Mouse (Mus musculus) urinary bladder, postnatal 25 days (tissue): ENCODE data around the gene Kcnj11.

Source experiments
- DNase-seq: peaks from one replicate; pipeline ENCODE4 v3.0.0; 2022; ENCODE audit warnings: low spot score

Kcnj11 gene

DNA sequence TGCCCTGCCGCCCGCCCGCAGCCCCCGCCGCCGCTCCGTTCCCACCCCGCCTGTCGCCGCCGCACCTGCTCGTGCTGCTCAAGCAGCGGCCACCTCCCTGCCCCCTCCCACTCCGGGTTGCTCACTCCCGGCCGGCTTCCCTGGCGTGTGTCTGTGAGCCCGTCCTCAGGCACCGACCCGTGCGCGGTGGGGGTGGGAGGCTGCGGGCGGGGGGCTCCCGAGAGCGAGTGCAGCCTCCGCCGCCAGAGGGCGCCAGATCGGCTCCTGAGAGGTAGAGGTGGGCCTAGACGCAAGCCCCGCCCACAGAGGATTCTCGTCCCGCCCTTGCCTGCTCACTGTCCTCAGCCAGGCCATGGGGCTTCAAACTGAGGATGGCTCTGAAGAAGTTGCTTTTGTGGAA lies at the start of gene Kcnj11:
Gene Kcnj11 (minus strand): TSS at position 202 of the 400 bp plus-strand sequence.
- DNase-seq, result peak; percentile 71

GRCm38 (mm10) chr7:46147417-46147816 lies 46.9 kb upstream of the Kcnj11 start:
- DNase-seq, result no peak

GRCm38 (mm10) chr7:46146675-46147308 lies 46.2 kb upstream of the Kcnj11 start:
- no peak for DNase-seq

DNA sequence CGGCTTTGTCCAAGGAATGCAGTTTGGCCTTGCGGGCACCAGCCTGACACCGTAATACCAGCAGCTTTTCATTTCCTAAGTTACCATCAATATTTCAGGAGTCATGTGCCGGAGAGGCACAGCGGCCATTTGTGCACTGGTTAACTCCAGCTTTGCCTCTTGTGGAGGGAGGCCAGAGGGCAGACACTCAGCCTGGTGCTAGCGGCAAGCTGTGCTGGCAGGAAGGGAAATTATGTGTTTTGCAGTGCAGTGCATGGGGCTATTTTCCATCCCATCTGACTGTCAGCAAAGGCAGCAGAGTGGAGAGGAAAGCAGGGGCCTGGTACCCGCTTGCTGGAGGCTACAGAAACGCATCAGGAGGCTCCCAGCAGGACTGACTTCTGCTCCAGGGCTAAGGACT lies 43.5 kb upstream of the Kcnj11 start:
- no peak for DNase-seq

DNA sequence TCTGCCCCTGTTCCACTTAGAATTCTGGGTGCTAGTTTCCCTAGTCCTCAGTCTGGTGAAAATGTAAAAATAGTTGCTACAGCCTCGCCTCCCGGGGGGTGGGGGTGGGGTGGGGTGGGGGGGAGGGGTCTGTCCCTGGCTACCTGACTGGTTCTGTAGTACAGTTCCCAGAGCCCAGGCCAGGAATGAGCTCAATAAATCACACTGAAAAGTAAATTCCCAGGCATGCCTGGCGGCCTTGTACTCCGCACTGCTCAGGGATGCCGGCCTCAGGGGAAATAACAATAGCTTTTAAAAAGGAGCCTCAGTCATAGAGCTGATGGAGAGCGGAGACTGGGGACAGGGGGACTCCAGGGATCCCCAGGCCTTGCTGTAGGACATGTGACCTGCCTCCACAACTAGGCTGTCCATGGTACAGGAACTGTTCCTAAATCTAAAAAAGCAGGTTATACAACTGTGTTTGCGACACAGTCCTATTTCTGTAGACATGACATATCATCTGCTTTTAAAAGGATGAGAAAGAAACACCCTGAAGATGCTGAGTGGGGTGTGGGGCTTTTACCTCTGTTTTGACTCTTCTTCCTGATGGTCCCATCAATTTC lies 37.9 kb upstream of the Kcnj11 start:
- DNase-seq, result no peak

- no peak for DNase-seq
Measured at GRCm38 (mm10) chr7:46133858-46134257, 33.3 kb upstream of the Kcnj11 start.

GRCm38 (mm10) chr7:46132229-46132628 lies 31.7 kb upstream of the Kcnj11 start:
- DNase-seq, result no peak

DNA sequence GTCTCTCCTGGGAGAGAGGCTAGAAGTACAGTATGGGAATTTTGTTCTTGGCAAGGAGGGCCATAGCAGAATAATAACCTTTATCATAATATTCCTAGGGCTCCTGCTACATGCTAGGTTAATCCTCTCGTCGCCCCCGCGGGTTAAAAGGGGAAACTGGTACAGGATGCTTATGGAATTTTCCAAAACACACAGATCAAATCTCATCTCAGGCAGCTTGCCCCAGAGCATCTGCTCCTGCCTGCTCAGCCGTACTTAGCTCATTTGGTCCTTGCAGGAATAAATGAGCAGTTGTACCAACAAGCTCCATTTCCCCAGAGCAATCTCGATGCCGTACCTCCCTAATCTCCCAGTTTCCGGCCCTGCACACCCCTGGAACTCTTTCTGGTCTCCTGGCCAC lies 31.2 kb upstream of the Kcnj11 start:
- DNase-seq, result no peak

- no peak for DNase-seq
Measured at GRCm38 (mm10) chr7:46131266-46131665, 30.7 kb upstream of the Kcnj11 start.

DNA sequence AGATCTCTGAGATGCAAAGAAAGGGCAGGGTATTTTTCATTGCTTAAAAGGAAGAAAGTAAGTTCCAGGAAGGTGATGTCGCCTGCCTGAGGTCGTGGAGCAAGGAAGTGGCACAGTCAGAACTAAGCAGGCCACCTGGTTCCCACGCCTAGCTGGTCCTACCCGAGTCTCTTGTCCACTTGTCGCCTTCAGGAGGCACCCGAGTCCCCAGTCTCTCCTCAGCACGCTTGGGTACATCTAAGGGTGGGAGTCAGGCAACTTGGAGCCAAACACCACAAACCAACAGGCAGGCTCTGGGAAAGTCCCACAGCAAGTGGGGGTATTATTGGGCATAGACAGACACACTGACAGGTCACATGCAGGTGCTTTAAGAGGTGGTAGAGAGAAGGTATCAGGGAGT lies 30.2 kb upstream of the Kcnj11 start:
- no peak for DNase-seq

- DNase-seq, result no peak
Measured at GRCm38 (mm10) chr7:46129463-46130179, 29.1 kb upstream of the Kcnj11 start.

GRCm38 (mm10) chr7:46128196-46128595 lies 27.6 kb upstream of the Kcnj11 start:
- no peak for DNase-seq

DNA sequence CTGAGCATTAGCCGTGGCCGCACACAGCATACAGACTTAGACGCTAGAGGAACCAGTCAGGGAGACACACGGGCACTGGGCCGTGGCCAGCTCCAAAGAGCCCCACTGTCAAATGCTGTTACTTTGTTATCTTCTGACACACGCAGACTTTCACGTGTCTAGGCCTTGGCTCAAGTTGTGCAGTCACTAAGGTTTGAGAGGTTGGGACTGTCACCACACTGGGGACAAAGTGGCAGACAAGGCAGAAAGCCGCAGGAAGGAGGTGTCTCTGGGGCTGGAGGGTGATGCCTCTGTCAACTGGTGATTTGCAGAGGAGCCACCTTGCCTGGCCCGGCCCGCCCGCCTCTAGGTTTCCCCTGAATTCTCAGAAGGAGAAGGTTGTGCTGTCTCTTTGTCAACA lies 24.8 kb upstream of the Kcnj11 start:
- DNase-seq, result no peak

DNA sequence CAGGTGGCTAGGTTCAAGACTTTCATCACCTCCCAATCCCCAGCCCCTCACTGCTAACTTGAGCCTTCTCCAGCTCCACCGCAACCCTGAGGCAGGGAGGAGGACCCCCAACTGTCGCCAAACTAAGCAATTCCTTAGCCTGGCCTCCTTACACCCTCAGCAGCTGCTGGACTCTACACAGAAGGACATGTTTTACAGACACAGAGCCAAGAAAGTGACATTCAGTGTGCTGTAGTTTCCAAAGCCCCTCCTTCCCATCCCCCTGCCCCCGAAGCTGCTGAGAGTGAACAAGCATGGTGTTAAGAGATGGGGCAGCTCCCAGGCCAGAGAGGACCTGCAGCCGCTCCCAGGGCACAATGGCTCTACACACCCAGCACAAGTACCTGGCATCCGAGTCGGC lies 23.9 kb upstream of the Kcnj11 start:
- no peak for DNase-seq

DNA sequence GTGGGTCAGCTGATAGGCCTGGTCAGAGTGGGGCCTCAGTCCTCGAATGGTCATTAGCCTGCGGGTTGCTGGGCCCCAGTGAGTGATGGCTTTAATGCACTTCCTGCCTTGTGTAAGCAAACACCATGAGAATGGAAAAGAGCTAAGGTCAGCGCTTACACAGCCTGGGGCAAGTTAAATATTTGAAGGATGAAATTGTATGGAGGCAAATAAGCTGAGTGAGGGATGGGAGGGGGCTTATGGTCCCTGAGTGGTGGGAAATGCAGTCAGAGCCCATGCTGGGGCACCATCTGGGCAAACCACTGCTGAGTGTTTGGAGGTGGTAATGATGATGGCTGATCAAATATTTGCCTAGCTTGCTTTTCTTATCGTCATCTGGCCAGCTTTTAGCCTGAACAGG lies 22.4 kb upstream of the Kcnj11 start:
- DNase-seq, result no peak

DNA sequence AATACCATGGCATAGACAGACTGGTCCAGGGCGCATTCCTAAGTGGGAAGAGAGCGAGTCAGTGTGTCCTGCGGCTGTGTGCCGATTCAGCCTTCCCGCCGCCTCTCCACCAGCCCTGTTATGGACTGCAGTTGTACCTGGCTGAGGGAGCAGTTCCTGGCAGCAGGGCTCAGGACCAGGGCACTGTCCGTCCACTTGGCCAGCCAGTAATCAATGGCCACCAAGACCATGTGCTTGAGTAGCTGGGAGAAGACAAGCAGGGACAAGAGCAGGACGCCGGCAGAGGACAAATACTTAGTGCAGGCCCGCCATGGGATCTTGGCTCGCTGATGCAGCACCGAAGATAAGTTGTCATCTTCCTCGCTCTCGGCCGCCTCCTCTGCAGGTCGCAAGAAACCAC lies 16.5 kb upstream of the Kcnj11 start:
- DNase-seq, result no peak

DNA sequence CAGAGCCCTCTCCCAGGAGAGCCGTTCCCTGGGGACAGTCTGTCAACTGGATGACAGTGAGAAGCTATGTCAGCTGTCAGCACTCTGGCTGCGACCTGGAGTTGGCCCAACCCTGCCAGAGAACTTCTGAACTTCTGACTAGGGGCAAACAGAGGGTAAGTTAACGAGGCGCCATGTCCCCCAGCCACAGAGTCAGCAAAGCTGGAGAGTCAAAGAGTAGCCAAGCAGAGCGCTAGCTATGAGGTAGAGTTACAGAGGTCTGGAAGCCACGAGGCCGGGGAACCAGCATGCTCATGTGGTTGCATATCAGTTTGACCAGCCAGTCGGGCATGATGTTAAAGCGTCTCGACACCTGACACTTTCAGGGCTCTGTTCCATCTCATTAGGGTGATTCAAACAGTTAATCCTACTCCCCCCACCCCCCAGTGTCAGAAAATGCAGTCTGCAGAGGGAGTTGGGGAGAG lies 15.6 kb upstream of the Kcnj11 start:
- no peak for DNase-seq

GRCm38 (mm10) chr7:46113435-46113834 lies 12.9 kb upstream of the Kcnj11 start:
- no peak for DNase-seq

DNA sequence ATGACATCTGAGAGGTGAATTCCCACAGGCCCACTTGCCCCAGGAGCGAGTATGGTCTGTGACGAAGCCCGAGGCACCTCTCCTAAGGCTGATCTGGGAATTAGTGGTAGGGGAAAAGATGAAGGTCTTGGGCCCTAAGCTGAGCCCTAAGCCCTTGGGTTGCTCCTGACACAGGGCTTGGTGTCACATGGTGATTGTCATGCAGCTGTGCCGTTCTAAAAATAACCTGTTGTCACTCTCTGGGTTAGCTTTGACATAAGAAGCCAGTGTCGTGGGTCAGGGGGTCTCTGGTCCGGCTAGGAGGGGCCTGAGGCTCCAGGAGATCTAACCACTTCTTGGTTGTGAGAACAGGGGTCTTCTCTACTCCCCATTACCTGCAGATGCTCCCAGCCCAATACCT lies 11.4 kb upstream of the Kcnj11 start:
- DNase-seq, result no peak

GRCm38 (mm10) chr7:46111212-46111817 lies 10.8 kb upstream of the Kcnj11 start:
- DNase-seq, result no peak

DNA sequence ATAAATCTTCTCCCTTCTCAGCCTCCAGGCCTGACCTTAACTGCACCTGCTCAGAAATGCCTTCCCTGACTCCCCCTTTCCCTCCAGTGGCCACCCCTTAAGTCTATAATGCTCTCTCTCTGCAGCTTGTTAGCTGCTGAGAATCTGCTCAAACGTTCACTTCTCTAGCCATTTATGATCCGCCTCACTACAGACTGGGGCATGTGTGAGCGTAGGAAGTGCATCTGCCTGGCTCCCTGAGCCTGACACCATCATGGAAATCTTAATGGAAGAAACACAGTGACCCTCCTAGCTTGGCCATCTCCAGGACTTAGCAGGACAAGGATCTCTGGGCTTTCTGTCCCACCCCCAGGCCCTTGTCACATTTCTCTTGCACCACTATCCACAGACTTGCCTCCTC lies 9.5 kb upstream of the Kcnj11 start:
- no peak for DNase-seq

DNA sequence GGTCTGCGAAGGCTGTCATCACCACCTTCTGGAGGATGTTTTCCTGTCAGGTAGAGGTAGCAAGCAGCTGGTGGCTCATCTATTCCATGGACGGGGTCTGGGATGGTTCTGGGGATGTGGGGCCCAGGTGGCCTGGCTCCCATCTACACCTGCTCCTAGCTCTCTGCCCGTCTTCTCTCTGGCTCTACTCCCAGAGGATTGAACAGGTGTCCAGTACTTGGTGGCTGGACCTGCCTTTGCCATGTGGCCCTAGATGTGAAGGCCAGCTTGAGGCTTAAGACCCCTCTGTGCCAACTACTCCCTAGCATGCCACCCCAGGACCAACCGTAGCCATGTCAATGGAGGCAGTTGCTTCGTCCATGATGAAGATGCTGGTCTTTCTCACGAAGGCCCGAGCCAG lies 4.9 kb upstream of the Kcnj11 start:
- no peak for DNase-seq
